Mouse (Mus musculus): ENCODE measurements at regions not wholly inside any gene's neighbourhood (a gene's known extent, or its start where the extent isn't known, plus 50 kb on each side); places are given as distances from the start of the nearest gene placed in this dataset.

- TF ChIP-seq CTCF (IDR thresholded peaks at IDR 0.05 in 2 of 3, conservative IDR thresholded peaks at IDR 0.05 in 1 of 3; ENCODE audit: control insufficient read depth in 1 of 3, insufficient read depth in 1 of 3, low read depth in 2 of 3, low read length in 3 of 3, poor library complexity in 1 of 3, severe bottlenecking in 1 of 3): no peak
- TF ChIP-seq CHD2 (IDR thresholded peaks at IDR 0.05; ENCODE audit: low read length): no peak
- TF ChIP-seq POLR2A (IDR thresholded peaks at IDR 0.05; ENCODE audit: control insufficient read depth in 1 of 2, insufficient read depth in 1 of 2, low read depth in 1 of 2, low read length in 2 of 2, poor library complexity in 1 of 2): no peak
- TF ChIP-seq USF1 (IDR thresholded peaks at IDR 0.05; ENCODE audit: low read depth, low read length): no peak
- no peak for TF ChIP-seq EP300 (IDR thresholded peaks at IDR 0.05; ENCODE audit: low read depth in 1 of 2, low read length in 2 of 2)
- no peak for TF ChIP-seq TBP (IDR thresholded peaks at IDR 0.05; ENCODE audit: low read depth, low read length)
- TF ChIP-seq POLR2AphosphoS5 (IDR thresholded peaks at IDR 0.05; ENCODE audit: borderline replicate concordance, low read depth, low read length): no peak
- no peak for TF ChIP-seq KAT2A (conservative IDR thresholded peaks at IDR 0.05; ENCODE audit: low read depth, low read length)
- TF ChIP-seq ZNF384 (IDR thresholded peaks at IDR 0.05; ENCODE audit: low read depth, low read length): no peak
- no peak for TF ChIP-seq MAX (IDR thresholded peaks at IDR 0.05; ENCODE audit: low read length)
- no peak for TF ChIP-seq MYC (IDR thresholded peaks at IDR 0.05; ENCODE audit: low read depth, low read length)
- TF ChIP-seq MEF2A (IDR thresholded peaks at IDR 0.05; ENCODE audit: extremely low read depth, insufficient replicate concordance, low read depth, low read length, poor library complexity, severe bottlenecking): no peak
Observed at GRCm38 (mm10) chr5:112012505-112013164, 239.7 kb downstream of the Cryba4 start.
